Mouse (Mus musculus): ENCODE measurements around the gene Tlcd2.

- TF ChIP-seq CTCF (IDR thresholded peaks at IDR 0.05; ENCODE audit: borderline replicate concordance, control insufficient read depth, extremely low read depth, insufficient read depth, low read length, poor library complexity) (no peak), POLR2A (IDR thresholded peaks at IDR 0.05; ENCODE audit: control insufficient read depth, extremely low read depth, insufficient read depth, low read length, poor library complexity) (no peak)
These were observed 33.0 kb downstream of the Tlcd2 start for GRCm38 (mm10) chr11:75494296-75495049.
